8 mouse cellular contexts compared by ENCODE assay signal in genomic region chr2:27813370-27813769, GRCm38 (mm10).
DNase-seq lines count a peak whose midpoint lies in the region; ATAC-seq and TF ChIP-seq lines count a peak whose summit lies in the region.

No protein-coding gene starts in this region.

- no peaks in the 10 kb centered on the region for H3K36me3 ChIP-seq in heart, embryonic 13.5 days
- no peaks in the 10 kb centered on the region for H3K36me3 ChIP-seq in myocyte (ENCODE audit: control insufficient read depth, insufficient read depth)

- H3K27me3 ChIP-seq in heart, embryonic 13.5 days (replicated peaks): no peaks in the 10 kb centered on the region
- H3K27me3 ChIP-seq in myocyte (ENCODE audit: control insufficient read depth, insufficient read depth, insufficient read length): no peaks in the 10 kb centered on the region
- no peaks in the 10 kb centered on the region for H3K27me3 ChIP-seq in cerebellum, adult 2 months (ENCODE audit: control insufficient read depth, insufficient read depth, low read length)

- peak; percentile 53 for DNase-seq in left cerebral cortex, postnatal 4 days
- no peak for DNase-seq in left cerebral cortex, adult 11 months (ENCODE audit: low spot score)
- peak; percentile 66 for DNase-seq in embryo, embryonic 10.5 days (ENCODE audit: low spot score)
- no peak for DNase-seq in cerebellum, adult 2 months
- DNase-seq in spleen, adult 12 weeks (ENCODE audit: low spot score): no peak
- DNase-seq in frontal cortex, postnatal 25 days (ENCODE audit: low spot score in 2 of 2): no peak

- peaks cover 35% of the 10 kb centered on the region for H3K4me1 ChIP-seq in heart, embryonic 13.5 days
- no peaks in the 10 kb centered on the region; the same call in none of the 2 replicates for H3K4me1 ChIP-seq in cerebellum, adult 2 months (ENCODE audit: control insufficient read depth, insufficient read depth, low read length)

- 15% methylated on average over 6 of the region's 6 CpGs for WGBS in heart, embryonic 13.5 days
- 37% methylated on average over 6 of the region's 6 CpGs for WGBS in cerebellum, adult 2 months

- H3ac ChIP-seq in myocyte (ENCODE audit: control insufficient read depth, insufficient read length): no peak overlapping the region

- no peak for TF ChIP-seq POLR2A in myocyte (IDR thresholded peaks at IDR 0.05; ENCODE audit: insufficient read length, low read depth)
- TF ChIP-seq POLR2A in cerebellum, adult 2 months (IDR thresholded peaks at IDR 0.05; ENCODE audit: borderline replicate concordance, insufficient read depth, low read length): no peak

- no peak overlapping the region for H3K4me2 ChIP-seq in heart, embryonic 13.5 days
- peak overlapping the region; percentile 81 for H3K4me2 ChIP-seq in myocyte (ENCODE audit: low read depth)

- peak; percentile 66 for ATAC-seq in heart, embryonic 13.5 days (ENCODE audit: extremely low read depth, insufficient number of reproducible peaks, low FRiP score, low TSS enrichment)

- H3K9me3 ChIP-seq in heart, embryonic 13.5 days: no peaks in the 10 kb centered on the region

- intact Hi-C loops in left cerebral cortex, postnatal 4 days (cut with DNase I): no loop called here

- H3K27ac ChIP-seq in heart, embryonic 13.5 days (replicated peaks): peak overlapping the region; percentile 69
- no peak overlapping the region for H3K27ac ChIP-seq in cerebellum, adult 2 months (ENCODE audit: insufficient read depth, low read length)

- no peaks in the 10 kb centered on the region for H3K79me2 ChIP-seq in myocyte (ENCODE audit: control insufficient read depth, insufficient read depth)

- TF ChIP-seq CTCF in cerebellum, adult 2 months (IDR thresholded peaks at IDR 0.05; ENCODE audit: borderline replicate concordance, insufficient read depth, low read depth, low read length): no peak

- no peak overlapping the region for H3K4me3 ChIP-seq in heart, embryonic 13.5 days
- no peak overlapping the region for H3K4me3 ChIP-seq in myocyte
- no peak overlapping the region for H3K4me3 ChIP-seq in cerebellum, adult 2 months (replicated peaks; ENCODE audit: insufficient read depth, low read depth, low read length)

- H3K9ac ChIP-seq in heart, embryonic 13.5 days: no peak overlapping the region

TF ChIP-seq in myocyte, 11 proteins besides CTCF, POLR2A, EP300 and RAD21:
- no peak for TF ChIP-seq POLR2AphosphoS2 (IDR thresholded peaks at IDR 0.05; ENCODE audit: insufficient read length, low read depth)
- TF ChIP-seq REST (IDR thresholded peaks at IDR 0.05; ENCODE audit: insufficient read depth, insufficient read length): no peak
- TF ChIP-seq TCF12 (IDR thresholded peaks at IDR 0.05; ENCODE audit: insufficient read depth, poor library complexity, severe bottlenecking): peak; percentile 64
- peak in 1 of 3 experiments; percentile 26 for TF ChIP-seq MYOD1 (IDR thresholded peaks at IDR 0.05; ENCODE audit: control insufficient read depth in 1 of 3, insufficient read length in 2 of 3, low read depth in 2 of 3)
- TF ChIP-seq SRF (IDR thresholded peaks at IDR 0.05; ENCODE audit: control insufficient read depth, insufficient read length, low read depth): no peak
- no peak for TF ChIP-seq CEBPB (IDR thresholded peaks at IDR 0.05; ENCODE audit: insufficient read depth, poor library complexity, severe bottlenecking)
- peak; percentile 15 for TF ChIP-seq TCF3 (IDR thresholded peaks at IDR 0.05; ENCODE audit: insufficient read length, low read depth)
- no peak for TF ChIP-seq MYOG (IDR thresholded peaks at IDR 0.05; ENCODE audit: control insufficient read depth in 1 of 3, insufficient read depth in 1 of 3, insufficient read length in 2 of 3, low read depth in 2 of 3)
- TF ChIP-seq USF1 (IDR thresholded peaks at IDR 0.05; ENCODE audit: low read depth): no peak
TF ChIP-seq in myocyte: peak in this region for 3.

Comparison
In these comparisons a context has a peak if more than half of its experiments do, and no peak if none do; other contexts are left out.
1. DNase-seq: peak in left cerebral cortex, postnatal 4 days (single experiment) and embryo, embryonic 10.5 days (single experiment); none in left cerebral cortex, adult 11 months (single experiment), cerebellum, adult 2 months (0 of 2), spleen, adult 12 weeks (single experiment) and frontal cortex, postnatal 25 days (0 of 2).